Mouse (Mus musculus) liver, adult 2 months (tissue): ENCODE measurements around the gene Trim43c.
"Not testable (repeated sequence)": the region's sequence is repeated elsewhere in the genome, so short reads cannot be mapped to it uniquely, and the experiment has no call there.

Source experiments
- CTCF ChIP-seq: fragments of 200-500 bp; IDR thresholded peaks from 2 replicates; pipeline ENCODE4 v1.5.1; 2011; ENCODE audit warnings: low read depth, low read length, control low read depth
- POLR2A ChIP-seq: fragments of 200-500 bp; IDR thresholded peaks from 2 replicates; pipeline ENCODE4 v1.6.1; 2011; ENCODE audit warnings: low read length, control low read depth; ENCODE audit not compliant: insufficient read depth; ENCODE audit errors: extremely low read depth

DNA sequence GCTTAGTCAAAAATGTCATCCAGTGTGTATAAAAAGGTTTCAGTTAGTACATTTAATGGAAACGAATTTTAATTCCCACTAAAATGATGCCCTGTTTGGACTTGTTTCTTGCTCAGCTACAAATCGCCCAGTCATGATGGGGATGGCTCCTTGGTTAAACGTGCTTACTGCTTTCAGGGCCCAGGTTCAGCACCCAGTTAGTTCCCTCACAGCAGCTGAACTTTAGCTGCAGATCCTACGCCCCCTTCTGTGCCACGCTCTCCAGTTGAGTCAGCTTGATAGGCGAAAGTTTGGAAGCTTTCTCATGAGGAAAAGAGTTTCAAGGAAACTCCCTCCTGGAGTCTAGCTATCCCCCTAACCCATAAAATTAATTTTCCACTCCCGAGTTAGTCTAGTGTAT lies 14.1 kb downstream of the Trim43c start:
- not testable (repeated sequence) for TF ChIP-seq CTCF, POLR2A
